Mouse (Mus musculus): Measurements from ENCODE around the gene Fbxl13. TPM values are rescaled to one million over a fixed set of nuclear protein-coding genes. Genes with fewer than 3 reads are reported as not detected.

The Fbxl13 gene
- polyA plus RNA-seq, 1 experiment from 2014 or later = 0.44 TPM

- ATAC-seq (ENCODE audit: low FRiP score) = no peak
- no peak overlapping the region for H3K27ac ChIP-seq
- H3K4me3 ChIP-seq = no peak overlapping the region
- H3K9ac ChIP-seq = no peak overlapping the region
- no peaks in the 10 kb centered on the region for H3K27me3 ChIP-seq
- no peak overlapping the region for H3K4me2 ChIP-seq (replicated peaks)
- no peaks in the 10 kb centered on the region; the same call in 1 of the 2 replicates for H3K4me1 ChIP-seq
- no peaks in the 10 kb centered on the region for H3K36me3 ChIP-seq
- WGBS = 87% methylated on average over 2 of the region's 2 CpGs
- no peaks in the 10 kb centered on the region for H3K9me3 ChIP-seq (replicated peaks)
Observed at GRCm38 (mm10) chr5:21500941-21501340, 144.5 kb downstream of the Fbxl13 start.

- no peak for ATAC-seq (ENCODE audit: low FRiP score)
- Histone ChIP-seq H3K4me3 (no peak overlapping the region), H3K9ac (no peak overlapping the region), H3K4me2 (replicated peaks) (no peak overlapping the region), H3K27me3 (no peaks in the 10 kb centered on the region), H3K36me3 (no peaks in the 10 kb centered on the region), H3K4me1 (no peaks in the 10 kb centered on the region; the same call in 1 of the 2 replicates), H3K9me3 (replicated peaks) (no peaks in the 10 kb centered on the region), H3K27ac (no peak overlapping the region)
- 81% methylated on average over 10 of the region's 10 CpGs for WGBS
Observed at GRCm38 (mm10) chr5:21500133-21500532, 145.3 kb downstream of the Fbxl13 start.

- WGBS = 82% methylated on average over 11 of the region's 11 CpGs
- no peak overlapping the region for H3K4me3 ChIP-seq
- H3K9ac ChIP-seq = no peak overlapping the region
- H3K9me3 ChIP-seq (replicated peaks) = no peaks in the 10 kb centered on the region
- H3K4me2 ChIP-seq (replicated peaks) = no peak overlapping the region
- no peak for ATAC-seq (ENCODE audit: low FRiP score)
- no peak overlapping the region for H3K27ac ChIP-seq
- H3K27me3 ChIP-seq = no peaks in the 10 kb centered on the region
- no peaks in the 10 kb centered on the region; the same call in 1 of the 2 replicates for H3K4me1 ChIP-seq
- no peaks in the 10 kb centered on the region for H3K36me3 ChIP-seq
Observed at GRCm38 (mm10) chr5:21498925-21499324, 146.5 kb downstream of the Fbxl13 start.

GRCm38 (mm10) chr5:21498490-21498889 lies 146.9 kb downstream of the Fbxl13 start:
- no peaks in the 10 kb centered on the region for H3K36me3 ChIP-seq

GRCm38 (mm10) chr5:21496881-21497280 lies 148.6 kb downstream of the Fbxl13 start:
- Histone ChIP-seq H3K4me2 (replicated peaks) (no peak overlapping the region), H3K36me3 (no peaks in the 10 kb centered on the region), H3K27me3 (no peaks in the 10 kb centered on the region), H3K9ac (no peak overlapping the region), H3K9me3 (replicated peaks) (no peaks in the 10 kb centered on the region), H3K27ac (no peak overlapping the region), H3K4me3 (no peak overlapping the region), H3K4me1 (no peaks in the 10 kb centered on the region; the same call in 1 of the 2 replicates)
- WGBS = 66% methylated on average over 3 of the region's 3 CpGs
- no peak for ATAC-seq (ENCODE audit: low FRiP score)

More at GRCm38 (mm10) chr5:21498490-21498889, 146.9 kb downstream of the Fbxl13 start:
- ATAC-seq (ENCODE audit: low FRiP score) = no peak
- no peak overlapping the region for H3K4me2 ChIP-seq (replicated peaks)
- H3K27me3 ChIP-seq = no peaks in the 10 kb centered on the region
- H3K4me1 ChIP-seq = no peaks in the 10 kb centered on the region; the same call in 1 of the 2 replicates
- no peak overlapping the region for H3K9ac ChIP-seq
- WGBS = 95% methylated on average over 2 of the region's 2 CpGs
- H3K4me3 ChIP-seq = no peak overlapping the region
- H3K9me3 ChIP-seq (replicated peaks) = no peaks in the 10 kb centered on the region
- no peak overlapping the region for H3K27ac ChIP-seq

GRCm38 (mm10) chr5:21496321-21496720 lies 149.1 kb downstream of the Fbxl13 start:
- no peak for ATAC-seq (ENCODE audit: low FRiP score)
- Histone ChIP-seq H3K9ac (no peak overlapping the region), H3K27me3 (no peaks in the 10 kb centered on the region), H3K4me1 (peaks cover 2% of the 10 kb centered on the region; the same call in 1 of the 2 replicates), H3K4me3 (no peak overlapping the region), H3K4me2 (replicated peaks) (no peak overlapping the region), H3K27ac (no peak overlapping the region), H3K36me3 (no peaks in the 10 kb centered on the region), H3K9me3 (replicated peaks) (no peaks in the 10 kb centered on the region)
- 79% methylated on average over 6 of the region's 6 CpGs for WGBS

- no peak overlapping the region for H3K4me2 ChIP-seq (replicated peaks)
- ATAC-seq (ENCODE audit: low FRiP score) = no peak
- 63% methylated on average over 3 of the region's 3 CpGs for WGBS
Observed at GRCm38 (mm10) chr5:21494781-21495180, 150.7 kb downstream of the Fbxl13 start.

GRCm38 (mm10) chr5:21493294-21493999 lies 152.0 kb downstream of the Fbxl13 start:
- no peak for ATAC-seq (ENCODE audit: low FRiP score)

More at GRCm38 (mm10) chr5:21494781-21495180, 150.7 kb downstream of the Fbxl13 start:
- no peak overlapping the region for H3K9ac ChIP-seq
- H3K9me3 ChIP-seq (replicated peaks) = no peaks in the 10 kb centered on the region
- H3K4me3 ChIP-seq = no peak overlapping the region
- peaks cover 2% of the 10 kb centered on the region; the same call in 1 of the 2 replicates for H3K4me1 ChIP-seq
- no peaks in the 10 kb centered on the region for H3K36me3 ChIP-seq
- no peaks in the 10 kb centered on the region for H3K27me3 ChIP-seq
- no peak overlapping the region for H3K27ac ChIP-seq

GRCm38 (mm10) chr5:21492213-21492612 lies 153.2 kb downstream of the Fbxl13 start:
- Histone ChIP-seq H3K27me3 (no peaks in the 10 kb centered on the region), H3K9ac (no peak overlapping the region), H3K4me3 (no peak overlapping the region), H3K4me2 (replicated peaks) (no peak overlapping the region), H3K36me3 (no peaks in the 10 kb centered on the region), H3K27ac (no peak overlapping the region), H3K4me1 (peaks cover 6% of the 10 kb centered on the region; the same call in 1 of the 2 replicates), H3K9me3 (replicated peaks) (no peaks in the 10 kb centered on the region)
- WGBS = 79% methylated on average over 3 of the region's 3 CpGs
- ATAC-seq (ENCODE audit: low FRiP score) = no peak

More at GRCm38 (mm10) chr5:21493294-21493999, 152.0 kb downstream of the Fbxl13 start:
- H3K36me3 ChIP-seq = no peaks in the 10 kb centered on the region
- WGBS = 86% methylated on average over 8 of the region's 8 CpGs
- no peak overlapping the region for H3K4me2 ChIP-seq (replicated peaks)
- no peak overlapping the region for H3K4me3 ChIP-seq
- H3K9me3 ChIP-seq (replicated peaks) = no peaks in the 10 kb centered on the region
- no peak overlapping the region for H3K27ac ChIP-seq
- no peaks in the 10 kb centered on the region for H3K27me3 ChIP-seq
- H3K4me1 ChIP-seq = peaks cover 5% of the 10 kb centered on the region; the same call in 1 of the 2 replicates
- H3K9ac ChIP-seq = no peak overlapping the region

- ATAC-seq (ENCODE audit: low FRiP score) = peak; percentile 19; the same call in 1 of the 2 replicates
- H3K27ac ChIP-seq = no peak overlapping the region
Observed at GRCm38 (mm10) chr5:21491469-21491868, 154.0 kb downstream of the Fbxl13 start.

GRCm38 (mm10) chr5:21489135-21489534 lies 156.3 kb downstream of the Fbxl13 start:
- Histone ChIP-seq H3K27me3 (no peaks in the 10 kb centered on the region), H3K9me3 (replicated peaks) (no peaks in the 10 kb centered on the region), H3K36me3 (no peaks in the 10 kb centered on the region), H3K4me3 (no peak overlapping the region), H3K4me2 (replicated peaks) (no peak overlapping the region), H3K4me1 (0 out of 2 replicates have a peak, but pooled peaks cover 6% of the 10 kb centered on the region), H3K27ac (peak overlapping the region; percentile 24; the same call in 1 of the 2 replicates), H3K9ac (no peak overlapping the region)
- 65% methylated on average over 4 of the region's 4 CpGs for WGBS
- ATAC-seq (ENCODE audit: low FRiP score) = no peak

More at GRCm38 (mm10) chr5:21491469-21491868, 154.0 kb downstream of the Fbxl13 start:
- no peak overlapping the region for H3K4me3 ChIP-seq
- 0 out of 2 replicates have a peak, but pooled peaks cover 6% of the 10 kb centered on the region for H3K4me1 ChIP-seq
- no peaks in the 10 kb centered on the region for H3K9me3 ChIP-seq (replicated peaks)
- H3K9ac ChIP-seq = no peak overlapping the region
- no peaks in the 10 kb centered on the region for H3K36me3 ChIP-seq
- no peaks in the 10 kb centered on the region for H3K27me3 ChIP-seq
- 43% methylated on average over 2 of the region's 2 CpGs for WGBS
- no peak overlapping the region for H3K4me2 ChIP-seq (replicated peaks)

- Histone ChIP-seq H3K4me2 (replicated peaks) (no peak overlapping the region), H3K4me1 (0 out of 2 replicates have a peak, but pooled peaks cover 6% of the 10 kb centered on the region), H3K36me3 (no peaks in the 10 kb centered on the region), H3K27me3 (no peaks in the 10 kb centered on the region), H3K27ac (0 out of 2 replicates have a peak overlapping the region, but pooled peaks have one; percentile 24), H3K4me3 (no peak overlapping the region), H3K9me3 (replicated peaks) (no peaks in the 10 kb centered on the region), H3K9ac (no peak overlapping the region)
- no peak for ATAC-seq (ENCODE audit: low FRiP score)
- 84% methylated on average over 5 of the region's 5 CpGs for WGBS
Observed at GRCm38 (mm10) chr5:21488506-21488905, 156.9 kb downstream of the Fbxl13 start.

Measured in hindbrain, embryonic 12.5 days (tissue).